Mouse (Mus musculus) liver, embryonic 15.5 days (tissue): ENCODE measurements at regions not wholly inside any gene's neighbourhood (a gene's known extent, or its start where the extent isn't known, plus 50 kb on each side); places are given as distances from the start of the nearest gene placed in this dataset.

ENCODE experiments used
- ATAC-seq: fragments of 200-750 bp; cut with Nextera tagmentation; 2 replicates; pipeline ENCODE4 v1.8.0; 2017; ENCODE audit warnings: moderate number of reproducible peaks, mild to moderate bottlenecking, moderate library complexity; ENCODE audit not compliant: insufficient read depth
- H3K27ac ChIP-seq: fragments of 300-500 bp; sonication (generic); replicated peaks from 2 replicates; pipeline ENCODE4 v1.5.1; 2015; ENCODE audit warnings: mild to moderate bottlenecking, inconsistent platforms
- H3K27me3 ChIP-seq: fragments of 300-500 bp; sonication (generic); 2 replicates; pipeline ENCODE4 v1.6.1; 2015; ENCODE audit warnings: mild to moderate bottlenecking, inconsistent platforms
- H3K36me3 ChIP-seq: fragments of 300-500 bp; sonication (generic); replicated peaks from 2 replicates; pipeline ENCODE4 v1.6.1; 2015; ENCODE audit warnings: moderate library complexity, mild to moderate bottlenecking, inconsistent platforms
- H3K4me1 ChIP-seq: fragments of 300-500 bp; sonication (generic); replicated peaks from 2 replicates; pipeline ENCODE4 v1.6.1; 2015; ENCODE audit warnings: inconsistent platforms
- H3K4me2 ChIP-seq: fragments of 300-500 bp; sonication (generic); 2 replicates; pipeline ENCODE4 v1.6.1; 2015; ENCODE audit warnings: moderate library complexity, mild to moderate bottlenecking, inconsistent platforms
- H3K4me3 ChIP-seq: fragments of 300-500 bp; sonication (generic); replicated peaks from 2 replicates; pipeline ENCODE4 v1.5.1; 2015; ENCODE audit warnings: mild to moderate bottlenecking, inconsistent platforms
- H3K9ac ChIP-seq: fragments of 300-500 bp; sonication (generic); 2 replicates; pipeline ENCODE4 v1.6.1; 2015; ENCODE audit warnings: moderate library complexity, mild to moderate bottlenecking, inconsistent platforms
- H3K9me3 ChIP-seq: fragments of 300-500 bp; sonication (generic); replicated peaks from 2 replicates; pipeline ENCODE4 v1.6.1; 2016; ENCODE audit warnings: inconsistent platforms
- WGBS: fragments of 180-500 bp; shearing (Covaris S2); methylation state at CpG from one replicate; pipeline ENCODE4 v1.1.7; 2015; ENCODE audit warnings: mixed read lengths; ENCODE audit not compliant: insufficient replicate concordance; 5-methylcytosine and 5-hydroxymethylcytosine counted together

GRCm38 (mm10) chr9:61187713-61188399 is 184.3 kb upstream of the Tle3 start:
- no peak for ATAC-seq
- no peak overlapping the region for H3K4me2 ChIP-seq
- H3K36me3 ChIP-seq, result no peaks in the 10 kb centered on the region
- H3K9ac ChIP-seq, result no peak overlapping the region
- no peaks in the 10 kb centered on the region for H3K9me3 ChIP-seq
- H3K27ac ChIP-seq, result no peak overlapping the region
- H3K27me3 ChIP-seq, result no peaks in the 10 kb centered on the region
- no peak overlapping the region for H3K4me3 ChIP-seq
- no peaks in the 10 kb centered on the region for H3K4me1 ChIP-seq
- 60% methylated on average over 3 of the region's 3 CpGs for WGBS

- H3K9ac ChIP-seq, result no peak overlapping the region
- 64% methylated on average over 8 of the region's 8 CpGs for WGBS
- no peaks in the 10 kb centered on the region for H3K36me3 ChIP-seq
- H3K27me3 ChIP-seq, result no peaks in the 10 kb centered on the region
- no peak overlapping the region for H3K27ac ChIP-seq
- H3K4me2 ChIP-seq, result no peak overlapping the region
- no peaks in the 10 kb centered on the region for H3K9me3 ChIP-seq
- H3K4me1 ChIP-seq, result no peaks in the 10 kb centered on the region
- ATAC-seq, result no peak
- H3K4me3 ChIP-seq, result no peak overlapping the region
These were observed 182.9 kb upstream of the Tle3 start for GRCm38 (mm10) chr9:61189295-61189694.

- ATAC-seq, result no peak
- WGBS, result 58% methylated on average over 4 of the region's 4 CpGs
- H3K27ac ChIP-seq, result no peak overlapping the region
- no peaks in the 10 kb centered on the region for H3K4me1 ChIP-seq
- no peaks in the 10 kb centered on the region for H3K9me3 ChIP-seq
- H3K36me3 ChIP-seq, result no peaks in the 10 kb centered on the region
- no peak overlapping the region for H3K9ac ChIP-seq
- H3K4me2 ChIP-seq, result no peak overlapping the region
- peaks cover 4% of the 10 kb centered on the region; the same call in 1 of the 2 replicates for H3K27me3 ChIP-seq
- no peak overlapping the region for H3K4me3 ChIP-seq
These were observed 173.0 kb upstream of the Tle3 start for GRCm38 (mm10) chr9:61199077-61199753.

GRCm38 (mm10) chr9:61199891-61200290 is 172.3 kb upstream of the Tle3 start:
- Histone ChIP-seq H3K4me3 (no peak overlapping the region), H3K9ac (no peak overlapping the region), H3K4me2 (no peak overlapping the region), H3K9me3 (no peaks in the 10 kb centered on the region), H3K4me1 (no peaks in the 10 kb centered on the region), H3K27me3 (peaks cover 4% of the 10 kb centered on the region; the same call in 1 of the 2 replicates), H3K27ac (no peak overlapping the region), H3K36me3 (no peaks in the 10 kb centered on the region)
- 28% methylated on average over 8 of the region's 8 CpGs for WGBS
- no peak for ATAC-seq

- Histone ChIP-seq H3K4me2 (no peak overlapping the region), H3K27me3 (peaks cover 4% of the 10 kb centered on the region; the same call in 1 of the 2 replicates), H3K36me3 (no peaks in the 10 kb centered on the region), H3K9me3 (no peaks in the 10 kb centered on the region), H3K9ac (no peak overlapping the region), H3K4me3 (no peak overlapping the region), H3K4me1 (no peaks in the 10 kb centered on the region), H3K27ac (no peak overlapping the region)
- no peak for ATAC-seq
- 21% methylated on average over 5 of the region's 5 CpGs for WGBS
These were observed 171.7 kb upstream of the Tle3 start for GRCm38 (mm10) chr9:61200295-61200955.

GRCm38 (mm10) chr9:61205049-61205448 is 167.1 kb upstream of the Tle3 start:
- no peaks in the 10 kb centered on the region for H3K4me1 ChIP-seq
- H3K27me3 ChIP-seq, result peaks cover 4% of the 10 kb centered on the region; the same call in 1 of the 2 replicates
- no peak overlapping the region for H3K4me3 ChIP-seq
- 62% methylated on average over 8 of the region's 8 CpGs for WGBS
- no peak for ATAC-seq
- H3K9me3 ChIP-seq, result no peaks in the 10 kb centered on the region
- no peaks in the 10 kb centered on the region for H3K36me3 ChIP-seq
- no peak overlapping the region for H3K9ac ChIP-seq
- no peak overlapping the region for H3K27ac ChIP-seq
- no peak overlapping the region for H3K4me2 ChIP-seq

- H3K4me3 ChIP-seq, result no peak overlapping the region
- H3K4me1 ChIP-seq, result no peaks in the 10 kb centered on the region
- ATAC-seq, result no peak
- no peak overlapping the region for H3K27ac ChIP-seq
- no peaks in the 10 kb centered on the region for H3K36me3 ChIP-seq
- H3K27me3 ChIP-seq, result peaks cover under 1% of the 10 kb centered on the region; the same call in 1 of the 2 replicates
- no peak overlapping the region for H3K4me2 ChIP-seq
- H3K9ac ChIP-seq, result no peak overlapping the region
- no peaks in the 10 kb centered on the region for H3K9me3 ChIP-seq
- 52% methylated on average over 13 of the region's 13 CpGs for WGBS
These were observed 165.3 kb upstream of the Tle3 start for GRCm38 (mm10) chr9:61206725-61207365.

- WGBS, result 71% methylated on average over 13 of the region's 13 CpGs
- no peak overlapping the region for H3K4me2 ChIP-seq
- H3K9me3 ChIP-seq, result no peaks in the 10 kb centered on the region
- H3K4me3 ChIP-seq, result no peak overlapping the region
- no peak for ATAC-seq
- no peak overlapping the region for H3K27ac ChIP-seq
- H3K9ac ChIP-seq, result no peak overlapping the region
- H3K4me1 ChIP-seq, result no peaks in the 10 kb centered on the region
- no peaks in the 10 kb centered on the region for H3K36me3 ChIP-seq
- peaks cover 4% of the 10 kb centered on the region; the same call in 1 of the 2 replicates for H3K27me3 ChIP-seq
These were observed 164.6 kb upstream of the Tle3 start for GRCm38 (mm10) chr9:61207423-61208150.

GRCm38 (mm10) chr9:61211627-61212026 is 160.5 kb upstream of the Tle3 start:
- Histone ChIP-seq H3K27ac (no peak overlapping the region), H3K27me3 (peaks cover 4% of the 10 kb centered on the region; the same call in 1 of the 2 replicates), H3K4me3 (no peak overlapping the region), H3K9ac (no peak overlapping the region), H3K4me1 (no peaks in the 10 kb centered on the region), H3K4me2 (no peak overlapping the region), H3K9me3 (no peaks in the 10 kb centered on the region), H3K36me3 (no peaks in the 10 kb centered on the region)
- ATAC-seq, result no peak
- 39% methylated on average over 4 of the region's 4 CpGs for WGBS

GRCm38 (mm10) chr9:61214943-61215342 is 157.2 kb upstream of the Tle3 start:
- no peaks in the 10 kb centered on the region for H3K36me3 ChIP-seq

More at GRCm38 (mm10) chr9:61214943-61215342, 157.2 kb upstream of the Tle3 start:
- 51% methylated on average over 6 of the region's 6 CpGs for WGBS
- H3K27ac ChIP-seq, result no peak overlapping the region
- ATAC-seq, result no peak
- H3K9me3 ChIP-seq, result no peaks in the 10 kb centered on the region
- H3K4me2 ChIP-seq, result no peak overlapping the region
- H3K4me1 ChIP-seq, result no peaks in the 10 kb centered on the region
- H3K4me3 ChIP-seq, result no peak overlapping the region
- H3K27me3 ChIP-seq, result peaks cover 4% of the 10 kb centered on the region; the same call in 1 of the 2 replicates
- no peak overlapping the region for H3K9ac ChIP-seq
